Mouse (Mus musculus) ES-Bruce4 (cell line): ENCODE data around the gene Olfr1076. TPM values are rescaled to one million over a fixed set of nuclear protein-coding genes. Genes with fewer than 3 reads are reported as not detected.

ENCODE experiments used
- polyA plus RNA-seq: library from polyadenylated mRNA; stranded (reverse); fragments of >200 nt; gene quantifications from 2 replicates; pipeline ENCODE4 v1.2.4, GENCODE M21; 2011; ENCODE audit warnings: low read depth; ENCODE audit not compliant: missing spikeins, insufficient read depth, insufficient read length

Gene Olfr1076
- polyA plus RNA-seq, 1 experiment, result not detected

Other genes with a start within 250 kb of the Olfr1076 start
- gene Olfr1051, start 229.4 kb upstream of the Olfr1076 start, polyA plus RNA-seq, result not detected in 2 replicates
- gene Olfr1052, start 216.0 kb upstream of the Olfr1076 start, polyA plus RNA-seq, result not detected in 2 replicates
- not detected in 2 replicates for gene Olfr1053, start 193.2 kb upstream of the Olfr1076 start, polyA plus RNA-seq
- gene Olfr1054, start 173.0 kb upstream of the Olfr1076 start, polyA plus RNA-seq, result not detected in 2 replicates
- not detected in 2 replicates for gene Olfr1055, start 158.2 kb upstream of the Olfr1076 start, polyA plus RNA-seq
- not detected in 2 replicates for gene Olfr1056, start 146.0 kb upstream of the Olfr1076 start, polyA plus RNA-seq
- gene Olfr1057, start 130.1 kb upstream of the Olfr1076 start, polyA plus RNA-seq, result not detected in 2 replicates
- gene Olfr1058, start 119.9 kb upstream of the Olfr1076 start, polyA plus RNA-seq, result not detected in 2 replicates
- gene Olfr1061, start 94.4 kb upstream of the Olfr1076 start, polyA plus RNA-seq, result not detected in 2 replicates
- gene Olfr1062, start 81.7 kb upstream of the Olfr1076 start, polyA plus RNA-seq, result not detected in 2 replicates
- not detected in 2 replicates for gene Olfr1065, start 57.9 kb upstream of the Olfr1076 start, polyA plus RNA-seq
- not detected in 2 replicates for gene Olfr1066, start 52.2 kb upstream of the Olfr1076 start, polyA plus RNA-seq
- not detected in 2 replicates for gene Olfr228, start 21.1 kb upstream of the Olfr1076 start, polyA plus RNA-seq
- not detected in 2 replicates for gene Olfr1079, start 34.0 kb downstream of the Olfr1076 start, polyA plus RNA-seq
- not detected in 2 replicates for gene Olfr1080, start 49.8 kb downstream of the Olfr1076 start, polyA plus RNA-seq
- not detected in 2 replicates for gene Olfr1082, start 90.5 kb downstream of the Olfr1076 start, polyA plus RNA-seq
- not detected in 2 replicates for gene Olfr1084, start 131.3 kb downstream of the Olfr1076 start, polyA plus RNA-seq
- not detected in 2 replicates for gene Olfr1085, start 153.6 kb downstream of the Olfr1076 start, polyA plus RNA-seq
- gene Olfr1086, start 171.6 kb downstream of the Olfr1076 start, polyA plus RNA-seq, result not detected in 2 replicates
- not detected in 2 replicates for gene Olfr1087, start 189.9 kb downstream of the Olfr1076 start, polyA plus RNA-seq
- gene Olfr1089, start 225.2 kb downstream of the Olfr1076 start, polyA plus RNA-seq, result not detected in 2 replicates